ENCODE assay signal across 22 mouse cellular contexts in the genomic region with DNA sequence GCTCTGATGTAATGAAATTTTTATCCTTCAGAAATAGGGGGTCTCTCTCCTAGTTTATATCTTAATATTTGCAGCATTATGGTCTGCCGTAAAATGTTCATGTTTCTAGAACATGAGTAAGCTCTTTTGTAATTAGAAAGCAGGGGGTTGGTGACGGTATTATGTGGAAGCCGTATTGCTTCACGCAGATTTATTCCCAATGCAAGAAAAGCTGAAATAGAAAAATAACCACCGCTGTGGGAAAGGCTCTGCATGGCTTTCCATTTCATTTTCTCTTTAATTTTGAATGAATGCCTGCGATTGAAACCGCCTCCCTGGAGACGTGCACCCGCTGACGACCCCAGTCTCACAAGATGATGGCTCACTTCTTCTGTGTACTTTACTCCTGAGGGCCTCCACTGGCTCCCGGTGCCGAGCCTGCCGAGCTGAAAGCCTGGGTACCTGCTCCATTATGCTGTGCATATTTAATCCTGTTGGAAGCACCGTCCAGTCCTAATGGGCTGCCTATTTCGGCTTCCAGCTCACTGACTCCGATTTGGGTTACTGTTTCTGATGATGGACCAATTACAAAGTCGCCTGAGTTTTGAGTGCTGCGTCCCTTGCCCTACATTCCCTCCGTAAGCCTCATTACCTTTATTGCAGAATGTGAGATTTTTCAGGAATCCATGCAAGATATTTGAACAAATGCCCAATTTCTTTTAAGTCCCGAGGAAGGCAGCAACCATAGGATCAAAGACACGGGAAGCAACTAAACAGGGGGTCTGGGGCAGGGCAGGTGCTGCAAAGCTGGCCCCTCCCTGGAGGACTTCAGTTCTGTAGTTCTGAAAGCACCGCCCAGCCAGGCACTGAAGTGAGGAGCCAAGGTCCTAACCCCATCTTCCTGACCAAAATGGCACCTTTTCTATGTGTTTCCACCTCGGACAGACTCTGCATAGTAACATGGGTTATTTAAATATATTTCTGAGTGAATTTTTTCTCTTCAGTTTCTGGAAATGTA. TPM values are rescaled to one million over a fixed set of nuclear protein-coding genes. Genes with fewer than 3 reads are reported as not detected.
DNase-seq lines count a peak whose midpoint lies in the region; ATAC-seq and TF ChIP-seq lines count a peak whose summit lies in the region.
"Had no signal": no experiment of that assay in that cellular context is flagged by ENCODE, and none has a peak within 500 bp of the region (broad histone marks: within the 10 kb centered on the region; RNA-seq: fewer than 3 reads in every experiment).

No protein-coding gene starts in this region.

- no peak for TF ChIP-seq CTCF in heart, adult 2 months (IDR thresholded peaks at IDR 0.05)
- no peak for TF ChIP-seq CTCF in midbrain, postnatal 0 days (IDR thresholded peaks at IDR 0.05)

- H3K4me1 ChIP-seq in heart, adult 2 months (ENCODE audit: control insufficient read depth, insufficient read depth, low read length), result no peaks in the 10 kb centered on the region
- peaks cover 9% of the 10 kb centered on the region for H3K4me1 ChIP-seq in forebrain, embryonic 15.5 days
- 0 out of 2 replicates have a peak, but pooled peaks cover 2% of the 10 kb centered on the region for H3K4me1 ChIP-seq in midbrain, postnatal 0 days (ENCODE audit: insufficient read depth, low read length)
- H3K4me1 ChIP-seq: embryonic facial prominence, embryonic 12.5 days; megakaryocyte, embryonic 14.5 days had no signal

- no peaks in the 10 kb centered on the region for H3K36me3 ChIP-seq in heart, adult 2 months (ENCODE audit: control insufficient read depth, insufficient read depth, low read length)
- no peaks in the 10 kb centered on the region for H3K36me3 ChIP-seq in forebrain, embryonic 15.5 days
- no peaks in the 10 kb centered on the region for H3K36me3 ChIP-seq in midbrain, postnatal 0 days (ENCODE audit: insufficient read depth, low read length)
- H3K36me3 ChIP-seq: embryonic facial prominence, embryonic 12.5 days; limb, embryonic 10.5 days had no signal

- H3K4me2 ChIP-seq in forebrain, embryonic 15.5 days (replicated peaks), result no peak overlapping the region
- H3K4me2 ChIP-seq in midbrain, postnatal 0 days (ENCODE audit: low read depth, low read length, poor library complexity, severe bottlenecking), result peak overlapping the region; percentile 20
- H3K4me2 ChIP-seq: embryonic facial prominence, embryonic 12.5 days; heart, embryonic 11.5 days had no signal

- peak; percentile 82 for DNase-seq in heart, adult 11 months
- no peak for DNase-seq in heart, adult 2 months
- DNase-seq in Muller cell, postnatal 12 days (ENCODE audit: inconsistent ontology term), result peak; percentile 55
- peak; percentile 31 for DNase-seq in midbrain, postnatal 0 days (ENCODE audit: low spot score)
- DNase-seq in kidney, postnatal 25 days, result no peak
- DNase-seq: adrenal gland, adult 2 months; cerebellum, adult 8-10 months; heart, postnatal 10 days; kidney, adult 2 months; kidney, postnatal 10 days; liver, postnatal 0 days; right cerebral cortex, postnatal 4 days; thymus, adult 2 months had no signal

- H3K9ac ChIP-seq in heart, adult 2 months (ENCODE audit: low read depth, low read length), result no peak overlapping the region
- H3K9ac ChIP-seq in forebrain, embryonic 15.5 days (replicated peaks), result no peak overlapping the region
- H3K9ac ChIP-seq in midbrain, postnatal 0 days (replicated peaks; ENCODE audit: low read length, poor library complexity, severe bottlenecking), result no peak overlapping the region
- H3K9ac ChIP-seq: embryonic facial prominence, embryonic 12.5 days; liver, postnatal 0 days had no signal

- H3K27ac ChIP-seq in heart, adult 2 months, result no peak overlapping the region
- no peak overlapping the region for H3K27ac ChIP-seq in forebrain, embryonic 15.5 days (replicated peaks)
- peak overlapping the region; percentile 38 for H3K27ac ChIP-seq in midbrain, postnatal 0 days (ENCODE audit: low read depth, low read length)
- H3K27ac ChIP-seq: embryonic facial prominence, embryonic 12.5 days; limb, embryonic 10.5 days had no signal

- TF ChIP-seq POLR2A in heart, adult 2 months (IDR thresholded peaks at IDR 0.05; ENCODE audit: insufficient read depth, low read depth, low read length), result no peak

- TF ChIP-seq EP300 in heart, adult 2 months (IDR thresholded peaks at IDR 0.05; ENCODE audit: insufficient read depth, low read depth, low read length), result no peak

- H3K9me3 ChIP-seq in forebrain, embryonic 15.5 days, result no peaks in the 10 kb centered on the region
- no peaks in the 10 kb centered on the region for H3K9me3 ChIP-seq in midbrain, postnatal 0 days (ENCODE audit: low read length)
- H3K9me3 ChIP-seq: embryonic facial prominence, embryonic 12.5 days; limb, embryonic 10.5 days had no signal

- no peaks in the 10 kb centered on the region for H3K27me3 ChIP-seq in heart, adult 2 months (ENCODE audit: control insufficient read depth, insufficient read depth, low read length)
- H3K27me3 ChIP-seq in forebrain, embryonic 15.5 days, result no peaks in the 10 kb centered on the region
- no peaks in the 10 kb centered on the region for H3K27me3 ChIP-seq in midbrain, postnatal 0 days (ENCODE audit: insufficient read depth, low read length)
- H3K27me3 ChIP-seq: embryonic facial prominence, embryonic 12.5 days; megakaryocyte, embryonic 14.5 days had no signal

- H3K79me2 ChIP-seq in heart, adult 2 months (replicated peaks; ENCODE audit: control insufficient read depth, insufficient read depth, low read length), result no peaks in the 10 kb centered on the region

- ATAC-seq in forebrain, embryonic 15.5 days (replicated peaks), result peak; percentile 57; the same call in 1 of the 2 replicates
- peak; percentile 45; the same call in 1 of the 2 replicates for ATAC-seq in midbrain, postnatal 0 days (ENCODE audit: low FRiP score)
- no peak for ATAC-seq in CD4-positive, CD25-positive, alpha-beta regulatory T cell, adult 4 months
- ATAC-seq: inflammation-experienced regulatory T-cells, adult 6 months; liver, postnatal 0 days had no signal

- intact Hi-C loops in heart, adult 2 months (cut with DNase I), result no loop called here

- no peak overlapping the region for H3K4me3 ChIP-seq in heart, adult 2 months
- H3K4me3 ChIP-seq in forebrain, embryonic 15.5 days, result no peak overlapping the region
- no peak overlapping the region for H3K4me3 ChIP-seq in midbrain, postnatal 0 days (ENCODE audit: low read depth, low read length)
- H3K4me3 ChIP-seq: embryonic facial prominence, embryonic 12.5 days; erythroblast, embryonic 14.5 days; limb, embryonic 10.5 days; megakaryocyte, embryonic 14.5 days had no signal

- WGBS in heart, adult 2 months, result 85% methylated on average over 23 of the region's 23 CpGs
- WGBS in forebrain, embryonic 15.5 days, result 51% methylated on average over 23 of the region's 23 CpGs
- WGBS in midbrain, postnatal 0 days, result 35% methylated on average over 23 of the region's 23 CpGs

RNA-seq across cellular contexts. Expression of gene Vtcn1, which starts 36.3 kb away (rescaled TPM):
- total RNA-seq in heart, adult 2 months (2021), result under 1 TPM; 0.32 to 0.44 TPM
- 0.41 and 0.92 TPM in 2 replicates for polyA plus RNA-seq in heart, adult 2 months (2012; rRNA removed)
- not detected in 2 replicates for polyA plus RNA-seq in forebrain, embryonic 15.5 days (2015; fragmentation: Nextera tagmentation; extraction: Ambion mirVana)
- total RNA-seq in midbrain, postnatal 0 days (2014; rRNA removed), result not detected in 2 replicates
- not detected in 2 replicates for polyA plus RNA-seq in midbrain, postnatal 0 days (2015; fragmentation: Nextera tagmentation; extraction: Ambion mirVana)
- polyA plus RNA-seq in CD4-positive, CD25-positive, alpha-beta regulatory T cell, adult 4 months (2017; shearing (Covaris generic)), result not detected
- total RNA-seq: layer of hippocampus, adult 8-10 months had no signal
- polyA plus RNA-seq: adrenal gland, adult 2 months; embryonic facial prominence, embryonic 12.5 days; erythroblast, embryonic 14.5 days; heart, embryonic 11.5 days; inflammation-experienced regulatory T-cells, adult 6 months; limb, embryonic 10.5 days had no signal

Comparison
In these comparisons a context has a peak if more than half of its experiments do, and no peak if none do; other contexts are left out.
1. DNase-seq: peak in heart, adult 11 months (single experiment), Muller cell, postnatal 12 days (single experiment) and midbrain, postnatal 0 days (single experiment); none in heart, adult 2 months (0 of 2) and kidney, postnatal 25 days (0 of 2).